Mouse (Mus musculus) leukemia stem cell, adult 10-12 weeks (primary cell): ENCODE data around the gene Asb15. TPM values are rescaled to one million over a fixed set of nuclear protein-coding genes. Genes with fewer than 3 reads are reported as not detected.

Experiments
- polyA plus RNA-seq: library from polyadenylated mRNA; stranded (reverse); fragments of >175 nt; gene quantifications from 2 replicates; pipeline ENCODE4 v1.2.3, GENCODE M21; 2012; ENCODE audit warnings: low replicate concordance

Gene Asb15
- not detected in 2 replicates for polyA plus RNA-seq

GRCm38 (mm10) chr6:24528064-24528243, at the start of gene Asb15:
TSS of gene Asb15 (plus strand) at chr6:24528144.

GRCm38 (mm10) chr6:24514552-24515284, 13.2 kb upstream of the Asb15 start, which contains the start of gene Iqub:
TSS of gene Iqub (minus strand) at chr6:24515067.

GRCm38 (mm10) chr6:24527155-24528063, 535 bp upstream of the Asb15 start, which contains the start of gene Ndufa5:
TSS of gene Ndufa5 (minus strand) at chr6:24528013.

GRCm38 (mm10) chr6:24597500-24597899, 69.6 kb downstream of the Asb15 start, which contains the start of gene Lmod2:
TSS of gene Lmod2 (plus strand) at chr6:24597762.

Other genes with a start within 250 kb of the Asb15 start
- not detected in 2 replicates for gene Iqub, start 13.1 kb upstream of the Asb15 start, polyA plus RNA-seq
- gene Ndufa5, start 131 bp upstream of the Asb15 start, polyA plus RNA-seq: 1.9 and 3.1 TPM in 2 replicates
- gene Lmod2, start 69.6 kb downstream of the Asb15 start, polyA plus RNA-seq: not detected in 2 replicates
- gene Wasl, start 136.9 kb downstream of the Asb15 start, polyA plus RNA-seq: 22.8 and 31.8 TPM in 2 replicates
- gene Hyal6, start 205.1 kb downstream of the Asb15 start, polyA plus RNA-seq: not detected in 2 replicates
- gene Hyal4, start 220.2 kb downstream of the Asb15 start, polyA plus RNA-seq: not detected in 2 replicates